Mouse (Mus musculus): Measurements from ENCODE around the gene Msrb3.
A peak's percentile ranks its signal among the peaks of the same experiment; 100 is the strongest.

Msrb3 gene

DNA sequence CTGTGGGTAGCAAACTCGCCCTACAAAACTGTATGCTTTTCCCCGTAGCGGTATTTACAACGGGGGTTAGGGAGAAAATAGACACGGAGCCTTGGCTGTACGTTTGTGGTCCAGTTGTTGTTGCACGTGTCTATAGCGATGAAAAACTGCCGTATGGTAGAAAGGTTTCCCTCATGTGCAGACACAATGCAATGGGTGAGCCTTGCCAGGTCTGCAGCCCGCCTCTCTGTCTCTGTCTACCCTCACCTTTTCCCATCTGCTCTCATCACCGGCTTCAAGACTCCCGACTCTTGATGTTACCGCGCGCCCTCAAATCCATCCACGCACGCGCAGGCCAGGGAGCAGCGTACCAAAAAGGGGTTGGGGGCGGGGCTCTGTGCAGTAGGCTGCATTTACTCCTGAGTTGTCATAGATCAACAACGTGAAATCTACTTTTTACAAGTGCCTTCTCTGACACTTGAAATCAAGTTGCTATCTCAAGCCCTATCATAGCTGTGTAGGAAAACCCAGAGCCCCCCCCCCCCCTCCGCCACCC is 29.6 kb downstream of the Msrb3 start:
- DNase-seq (ENCODE audit: inconsistent age in 2 of 2, low spot score in 1 of 2) = no peak

DNA sequence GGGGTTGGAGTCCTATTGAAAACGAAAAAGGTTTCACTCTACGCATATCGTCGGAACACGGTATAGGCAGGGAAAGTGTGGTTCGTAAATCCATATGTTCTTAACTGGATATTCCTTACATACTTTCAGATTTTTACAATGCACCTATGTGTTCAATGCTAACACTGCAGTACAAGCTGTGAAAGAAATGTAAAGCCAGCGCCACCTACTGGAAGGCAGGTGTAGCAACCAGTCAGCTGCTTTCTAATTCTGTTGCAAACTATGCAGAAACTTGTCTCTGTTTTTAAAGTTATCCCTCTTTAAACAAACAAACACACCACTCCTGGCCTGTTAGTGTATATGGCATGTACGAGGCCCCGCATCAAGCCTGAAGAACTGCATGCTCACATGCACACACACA is 34.5 kb downstream of the Msrb3 start:
- peak in 1 of 2 experiments; percentile 86 for DNase-seq (ENCODE audit: inconsistent age in 2 of 2, low spot score in 1 of 2)

DNA sequence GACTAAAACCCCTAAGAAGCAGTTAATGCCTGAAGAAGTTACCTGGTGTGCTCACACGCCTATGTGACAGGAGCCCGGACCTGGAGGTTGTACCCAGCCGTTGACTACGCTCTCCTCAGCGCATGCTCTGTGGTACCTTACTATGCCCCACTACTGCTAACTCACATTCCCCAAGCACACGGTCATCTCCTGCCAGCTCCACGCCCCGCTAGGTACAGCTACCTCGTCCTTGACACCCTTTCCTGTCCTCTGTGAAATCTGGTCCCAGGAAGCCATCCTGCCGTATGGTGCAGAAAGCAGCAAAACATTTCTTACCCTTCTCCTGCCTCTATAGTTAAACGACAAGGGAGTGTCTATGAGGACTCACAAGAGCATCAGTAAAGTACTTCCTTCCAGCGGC is 37.2 kb downstream of the Msrb3 start:
- no peak for DNase-seq (ENCODE audit: inconsistent age in 2 of 2, low spot score in 1 of 2)

DNA sequence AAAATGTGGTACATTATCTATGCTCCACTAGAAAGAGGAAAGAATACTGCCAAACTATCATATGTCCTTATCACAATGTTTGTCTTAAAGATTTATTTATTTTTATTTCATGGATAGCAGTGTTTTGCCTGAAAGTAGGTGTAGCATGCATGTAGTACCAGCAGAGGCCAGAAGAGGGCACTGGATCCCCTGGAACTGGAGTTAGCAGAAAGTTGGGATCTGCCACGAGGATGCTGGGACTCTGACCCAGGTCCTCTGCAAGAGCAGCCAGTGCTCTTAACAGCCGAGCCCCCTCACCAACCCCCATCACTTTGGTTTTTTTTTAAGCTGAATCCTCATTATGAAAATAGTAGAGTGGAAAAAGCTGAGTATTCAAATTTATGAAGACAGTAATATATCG is 37.7 kb downstream of the Msrb3 start:
- peak in 1 of 2 experiments; percentile 59 for DNase-seq (ENCODE audit: inconsistent age in 2 of 2, low spot score in 1 of 2)

DNA sequence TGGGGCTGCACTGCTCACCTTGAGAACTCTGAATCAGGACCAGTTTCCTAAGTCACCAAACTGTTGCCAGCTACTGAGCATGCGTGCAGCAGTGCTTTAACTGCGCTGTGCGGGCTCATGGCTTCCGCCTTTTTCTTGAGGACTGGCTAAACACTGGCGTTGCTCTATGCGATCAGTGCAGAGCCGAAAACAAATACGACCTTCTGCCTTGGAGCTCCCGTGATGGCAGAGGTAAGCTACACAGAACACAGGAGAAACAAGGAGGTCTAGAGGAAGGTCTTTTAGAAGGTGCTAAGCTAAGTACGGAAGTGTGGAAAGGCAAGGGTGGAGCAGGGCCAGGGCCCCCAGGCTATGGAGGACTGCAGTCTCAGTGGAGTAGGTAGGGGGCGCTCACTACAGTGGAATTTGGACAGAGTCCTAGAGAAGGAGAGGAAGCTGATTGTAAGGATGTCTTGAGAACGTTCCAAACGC is 41.3 kb downstream of the Msrb3 start:
- DNase-seq (ENCODE audit: inconsistent age in 2 of 2, low spot score in 1 of 2) = peak in 1 of 2 experiments; percentile 80

DNA sequence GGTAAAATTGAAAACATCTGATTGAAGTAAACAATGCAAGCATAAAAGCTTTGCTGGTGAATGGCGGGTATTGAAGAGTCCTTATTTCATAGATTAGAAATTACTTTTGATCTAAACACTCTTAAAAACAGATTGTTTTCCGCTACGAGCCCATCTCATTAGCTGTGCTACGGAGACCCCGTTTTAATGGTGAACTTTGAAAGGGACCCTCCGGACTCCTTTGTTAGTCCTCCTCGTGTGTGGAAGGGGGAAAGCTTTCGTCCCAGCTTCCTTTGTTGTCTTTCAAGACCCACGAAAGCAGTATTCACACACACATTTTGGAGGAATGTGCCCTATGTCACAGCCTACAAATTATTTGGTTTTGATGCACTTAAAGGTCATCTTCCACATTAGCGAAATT is 44.6 kb downstream of the Msrb3 start:
- DNase-seq (ENCODE audit: inconsistent age in 2 of 2, low spot score in 1 of 2) = no peak

DNA sequence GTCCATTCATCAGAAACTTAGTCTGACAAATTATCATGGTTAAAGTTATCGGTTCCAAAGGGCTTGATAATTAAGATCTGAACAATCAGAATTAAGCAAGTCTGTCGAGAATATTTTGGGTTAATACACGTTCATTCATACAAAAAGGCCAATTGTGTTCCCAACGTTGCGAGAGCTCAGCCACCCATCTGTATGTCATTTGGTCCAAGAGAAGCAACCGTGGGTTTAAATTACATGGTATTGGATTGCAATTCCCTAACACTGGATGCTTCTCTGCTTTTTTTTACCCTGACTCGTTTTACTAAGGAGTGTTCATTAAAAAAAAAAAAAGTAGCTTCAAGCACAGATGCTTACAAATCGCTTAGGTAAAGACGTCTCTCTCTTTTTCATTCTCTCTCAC is 45.1 kb downstream of the Msrb3 start:
- no peak for DNase-seq (ENCODE audit: inconsistent age in 2 of 2, low spot score in 1 of 2)

DNA sequence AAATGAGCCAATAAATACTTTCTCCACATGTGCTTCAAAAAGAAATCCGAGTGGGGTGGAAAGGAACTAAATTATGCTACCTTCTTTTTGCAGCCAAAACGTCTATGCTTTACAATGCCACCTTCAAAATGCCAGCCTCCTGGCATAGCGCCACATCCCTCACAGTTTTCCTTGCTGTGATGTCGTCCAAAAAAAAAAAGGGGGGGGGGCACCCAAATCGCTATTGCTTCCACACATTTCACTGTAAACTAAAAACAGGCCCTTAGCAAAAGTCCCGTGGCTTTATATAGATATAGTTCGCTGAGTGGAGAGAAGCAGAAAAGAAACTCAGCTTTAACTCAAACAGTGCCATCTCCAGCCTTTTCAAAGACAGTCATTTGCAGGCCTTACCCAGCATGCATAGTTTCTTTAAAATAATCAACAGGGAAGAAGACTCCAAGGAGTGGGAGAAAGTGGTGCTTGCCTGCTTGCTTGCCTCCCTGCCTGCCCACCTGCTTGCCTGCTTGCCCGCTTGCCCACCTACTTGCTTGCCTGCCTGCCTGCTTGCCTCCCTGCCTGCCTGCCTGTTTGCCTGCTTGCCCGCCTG is 47.6 kb downstream of the Msrb3 start:
- peak in 1 of 2 experiments; percentile 73 for DNase-seq (ENCODE audit: inconsistent age in 2 of 2, low spot score in 1 of 2)

DNA sequence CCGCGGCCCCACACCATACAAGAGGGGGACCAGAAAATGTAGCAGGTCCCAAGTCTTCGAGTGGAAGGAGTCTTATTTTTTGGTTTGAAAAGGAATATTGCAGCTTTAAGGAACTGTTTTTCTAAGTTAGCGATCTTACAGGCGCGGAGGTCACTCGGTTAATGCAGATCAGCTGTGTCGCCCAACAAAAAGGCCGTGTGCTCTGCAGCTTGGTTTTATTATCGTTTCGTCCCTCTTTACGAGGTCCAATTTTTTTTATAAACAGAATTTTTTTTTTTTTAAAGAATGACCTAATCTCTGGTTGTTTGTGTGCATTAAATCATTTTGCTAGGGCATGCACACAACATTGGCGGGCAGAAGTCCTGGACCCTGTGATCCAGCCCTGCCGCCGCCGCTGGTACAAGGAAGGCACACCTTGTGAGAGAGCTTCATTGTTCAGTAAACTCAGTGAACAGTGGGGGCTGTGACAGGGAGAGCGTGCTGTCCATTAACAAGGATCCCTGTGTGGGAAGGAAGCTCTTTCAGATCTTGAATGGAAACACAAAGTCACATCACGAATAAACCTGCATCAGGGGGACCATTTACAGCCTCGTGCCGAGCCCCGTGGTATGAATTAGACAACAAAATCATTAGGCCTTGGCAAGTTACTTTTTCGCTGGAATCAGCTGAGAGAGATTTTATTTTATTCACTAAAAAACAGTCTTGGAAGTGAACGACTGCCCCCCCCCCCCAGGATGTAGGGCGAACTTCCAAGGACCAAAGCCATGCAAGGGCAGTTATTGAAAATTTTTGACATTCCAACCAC is 48.3 kb downstream of the Msrb3 start:
- peak in 1 of 2 experiments; percentile 75 for DNase-seq (ENCODE audit: inconsistent age in 2 of 2, low spot score in 1 of 2)

DNA sequence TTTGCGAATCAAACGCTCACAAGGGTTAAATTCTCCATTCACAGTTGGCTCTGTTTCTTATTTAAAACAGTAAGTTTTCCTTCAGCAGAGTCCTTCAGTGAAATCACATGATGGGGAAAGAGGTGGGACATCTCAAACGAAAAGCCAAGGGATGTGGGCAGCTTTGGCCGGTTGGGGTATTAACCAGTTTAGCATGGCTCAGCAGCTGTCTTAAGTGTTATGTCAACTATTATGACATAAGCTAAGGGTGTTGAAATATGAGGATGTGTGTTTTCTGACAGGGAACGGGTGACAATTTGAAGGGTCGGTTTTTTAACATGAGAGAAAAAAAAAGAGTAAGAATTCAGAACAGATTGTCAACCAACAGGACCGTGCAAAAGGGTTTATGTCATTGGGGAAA is 50.2 kb downstream of the Msrb3 start:
- no peak for DNase-seq (ENCODE audit: inconsistent age in 2 of 2, low spot score in 1 of 2)

DNA sequence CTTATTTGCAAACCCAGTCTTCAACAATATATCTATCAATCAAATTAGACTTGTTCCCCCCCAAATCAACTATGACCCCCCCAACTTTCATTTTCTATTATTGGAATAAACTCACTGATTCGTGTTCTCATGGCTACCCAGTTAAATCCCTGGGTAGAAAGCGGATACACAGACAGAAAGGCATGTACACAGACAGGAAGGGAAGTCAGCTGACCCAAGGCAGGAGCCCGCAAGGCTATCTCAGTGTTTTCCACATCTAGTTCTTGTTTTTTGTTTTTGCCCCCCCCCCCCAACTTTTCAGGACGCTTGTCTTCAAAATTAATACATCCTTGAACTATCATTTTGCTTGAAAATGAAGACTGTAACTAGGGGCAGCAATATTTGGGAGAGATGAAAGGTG is 51.1 kb downstream of the Msrb3 start:
- no peak for DNase-seq (ENCODE audit: inconsistent age in 2 of 2, low spot score in 1 of 2)

DNA sequence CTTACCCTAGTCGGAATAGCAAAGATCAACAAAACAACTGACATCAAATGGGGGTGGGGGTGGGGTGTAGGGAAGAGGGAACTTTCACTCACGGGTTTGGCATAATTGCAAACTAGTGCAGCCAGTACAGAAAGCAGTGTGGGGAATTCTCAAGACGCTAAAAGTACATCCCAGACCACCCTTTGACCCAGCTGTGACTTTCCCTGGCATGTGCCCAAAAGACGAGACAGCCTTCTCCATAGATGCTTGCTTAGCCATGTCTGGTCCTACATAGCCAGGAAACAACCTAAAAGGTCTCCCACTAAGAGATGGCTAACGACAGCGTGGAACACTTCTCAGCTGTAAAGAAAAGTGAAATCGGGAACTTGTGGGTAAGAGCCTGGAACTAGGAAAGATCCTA is 58.9 kb downstream of the Msrb3 start:
- no peak for DNase-seq (ENCODE audit: inconsistent age in 2 of 2, low spot score in 1 of 2)

DNA sequence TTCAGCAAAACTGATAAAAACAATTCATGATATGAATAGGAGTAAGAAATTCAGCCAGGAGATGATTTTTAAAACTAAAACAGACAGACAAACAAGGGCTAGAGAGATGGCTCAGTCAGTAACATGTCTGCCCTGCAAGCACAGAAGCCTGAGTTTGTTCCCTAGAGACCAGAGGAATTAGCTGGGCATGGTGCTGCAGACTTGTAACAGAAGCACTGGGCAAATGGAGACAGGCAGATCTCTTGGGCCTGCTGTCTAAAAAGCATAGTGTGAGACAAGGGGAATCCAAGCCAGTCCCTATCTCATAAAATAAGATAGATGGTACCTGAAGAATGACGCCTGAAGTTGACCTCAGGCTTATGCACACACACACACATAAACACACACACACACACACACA is 64.4 kb downstream of the Msrb3 start:
- DNase-seq (ENCODE audit: inconsistent age in 2 of 2, low spot score in 1 of 2) = no peak

DNA sequence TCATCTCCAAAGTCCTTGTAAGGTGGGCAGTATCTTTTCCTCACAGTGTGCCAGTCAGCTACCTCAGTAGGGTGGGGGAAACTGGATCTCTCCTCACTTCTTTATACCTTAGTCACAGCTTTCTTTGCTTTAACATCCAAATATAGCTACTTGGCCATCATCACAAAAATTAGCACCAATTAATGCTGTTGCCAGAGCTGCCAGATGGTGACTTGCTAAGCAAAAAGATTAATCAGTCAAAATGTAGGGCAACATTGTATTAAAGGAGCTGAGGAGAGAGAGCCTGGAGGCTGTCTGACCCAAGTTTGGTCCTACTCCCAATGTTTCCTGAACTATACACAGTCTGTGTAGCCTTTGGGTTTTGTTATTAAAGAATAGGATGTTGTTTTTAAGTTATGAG is 65.1 kb downstream of the Msrb3 start:
- no peak for DNase-seq (ENCODE audit: inconsistent age in 2 of 2, low spot score in 1 of 2)

DNA sequence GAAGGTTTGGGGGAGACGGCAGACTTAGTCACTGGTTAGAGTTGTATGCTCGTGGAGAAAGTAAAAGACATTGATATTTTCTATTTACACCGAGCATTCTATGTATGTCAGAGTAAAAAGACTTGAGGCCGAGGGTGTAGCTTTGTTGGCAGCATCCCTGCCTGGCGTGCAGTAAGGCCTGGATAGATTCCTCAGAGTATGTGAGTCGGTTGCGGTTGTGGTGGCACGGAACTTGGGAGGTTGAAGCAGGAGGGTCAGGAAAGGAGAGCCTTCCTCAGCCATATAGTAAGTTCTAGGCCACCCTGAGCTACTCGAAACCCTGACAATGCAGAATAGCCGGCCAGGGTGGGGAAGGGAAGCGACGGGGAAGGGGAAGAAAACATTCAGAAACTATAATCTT is 71.1 kb downstream of the Msrb3 start:
- DNase-seq (ENCODE audit: inconsistent age in 2 of 2, low spot score in 1 of 2) = no peak

DNA sequence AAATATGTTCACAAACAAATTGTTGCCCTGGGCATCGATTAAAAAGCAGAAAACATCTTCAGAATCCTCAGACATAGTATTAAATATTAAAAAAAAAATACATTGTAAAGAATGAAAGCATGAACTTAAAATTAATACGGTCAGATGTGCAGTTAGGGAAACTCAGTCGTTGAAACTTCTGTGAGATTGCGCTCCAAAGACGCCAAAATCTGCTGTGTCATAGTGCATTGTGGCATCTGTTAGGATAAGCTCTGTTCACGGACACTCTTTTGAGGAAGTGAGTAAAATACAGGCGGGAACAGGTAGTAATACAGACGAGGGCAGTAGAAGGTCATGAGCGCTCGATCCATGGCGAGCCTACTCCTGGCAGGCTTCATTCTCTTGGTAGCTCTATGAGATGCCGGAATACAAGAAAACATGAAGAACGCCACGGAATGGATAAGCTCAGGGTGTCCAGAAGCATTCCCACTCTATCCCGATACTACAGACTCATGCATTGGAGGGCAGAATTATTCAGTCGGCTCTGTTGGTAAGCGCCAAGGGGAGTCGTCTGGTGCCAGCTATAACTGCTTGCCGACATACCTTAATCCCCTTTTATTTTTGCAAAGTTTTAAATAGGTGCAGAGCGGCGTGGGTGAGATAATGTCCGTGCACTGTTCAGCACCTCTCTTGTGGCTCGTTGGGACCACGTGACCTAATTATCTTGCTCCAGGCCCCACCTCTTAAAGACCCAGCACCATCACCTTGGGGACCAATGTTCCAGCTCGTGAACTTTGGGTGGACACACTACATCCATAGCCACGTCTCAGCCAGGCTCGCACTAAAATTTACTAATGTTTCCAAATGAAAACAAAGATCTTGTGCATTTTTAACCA is 71.9 kb downstream of the Msrb3 start:
- no peak for DNase-seq (ENCODE audit: inconsistent age in 2 of 2, low spot score in 1 of 2)

DNA sequence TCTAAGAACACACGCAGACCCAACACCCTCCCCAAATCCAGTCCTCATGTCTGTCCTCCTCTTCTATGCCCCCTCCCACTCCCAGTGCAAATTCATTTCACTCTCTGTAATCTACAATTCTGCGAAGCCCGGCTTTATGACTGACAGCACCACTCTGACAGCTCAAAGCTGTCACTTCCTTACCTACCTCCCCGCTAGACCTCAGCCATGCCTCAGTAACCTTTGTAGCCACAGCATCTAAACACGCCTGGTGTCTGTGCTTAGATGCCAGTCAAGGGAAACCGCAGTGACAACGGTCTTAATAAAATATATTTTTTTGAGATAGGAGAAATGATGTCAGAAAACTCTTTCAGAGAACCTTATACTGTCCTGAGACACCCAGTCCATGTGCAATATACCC is 72.5 kb downstream of the Msrb3 start:
- no peak for DNase-seq (ENCODE audit: inconsistent age in 2 of 2, low spot score in 1 of 2)

DNA sequence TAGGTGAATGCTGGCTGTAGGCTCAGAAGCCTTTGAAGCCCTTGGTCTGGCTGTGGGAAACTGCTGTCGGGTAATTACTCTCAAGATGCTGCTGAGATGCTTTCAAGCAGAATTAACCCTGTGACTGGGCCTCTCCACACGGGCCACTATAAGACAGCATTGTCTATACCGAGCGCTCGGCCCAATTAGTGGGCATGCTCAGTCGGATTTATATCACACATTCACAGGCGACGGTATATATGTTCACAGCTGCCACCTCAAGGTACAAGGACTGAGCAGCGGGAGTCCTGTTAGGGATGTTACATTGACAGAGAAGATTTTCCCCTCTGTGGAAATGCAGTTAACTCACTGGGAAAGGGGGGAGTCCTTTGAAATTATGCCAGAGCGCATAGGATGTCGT is 73.3 kb downstream of the Msrb3 start:
- DNase-seq (ENCODE audit: inconsistent age in 2 of 2, low spot score in 1 of 2) = no peak

DNA sequence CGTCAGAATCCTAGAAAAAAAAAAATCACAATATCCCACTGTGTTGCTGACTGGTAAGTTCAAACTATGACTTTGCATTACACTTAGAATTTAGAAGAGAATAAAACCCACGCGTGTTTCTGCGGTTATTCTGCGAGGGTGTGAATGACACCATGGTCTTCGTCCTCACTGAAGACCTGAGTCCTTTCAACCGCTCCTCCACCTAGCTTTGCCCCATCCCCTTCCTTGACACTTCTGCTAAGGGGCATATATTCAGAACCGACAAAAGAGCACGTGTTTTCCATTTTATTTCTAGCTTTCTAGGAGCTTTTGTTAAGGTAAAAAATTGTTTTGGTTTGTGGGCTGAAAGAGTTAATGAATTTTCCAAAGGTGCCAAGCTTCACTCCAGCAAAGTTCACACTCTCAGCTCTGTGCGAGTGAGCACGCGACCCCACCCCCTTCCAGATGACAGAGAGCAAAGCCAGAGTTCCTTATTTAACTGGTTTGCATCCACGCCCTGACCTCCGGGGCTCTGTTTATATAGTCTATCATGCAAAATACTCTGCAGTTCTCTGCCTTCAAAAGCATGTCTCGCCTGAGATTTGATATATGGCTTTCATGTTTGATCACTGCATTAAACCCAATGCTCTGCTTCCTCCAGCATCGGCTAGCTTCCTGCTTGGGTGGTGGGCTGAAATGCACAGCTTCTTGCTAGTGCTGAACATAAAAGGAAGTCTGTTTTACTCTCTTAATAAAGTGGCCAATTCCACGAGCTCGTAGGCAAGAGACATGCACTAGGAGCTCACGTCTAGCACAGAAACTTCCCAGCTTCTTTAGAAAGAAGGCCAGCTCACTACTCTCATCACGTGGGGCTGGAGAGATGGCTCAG is 77.2 kb downstream of the Msrb3 start:
- no peak for DNase-seq (ENCODE audit: inconsistent age in 2 of 2, low spot score in 1 of 2)

DNA sequence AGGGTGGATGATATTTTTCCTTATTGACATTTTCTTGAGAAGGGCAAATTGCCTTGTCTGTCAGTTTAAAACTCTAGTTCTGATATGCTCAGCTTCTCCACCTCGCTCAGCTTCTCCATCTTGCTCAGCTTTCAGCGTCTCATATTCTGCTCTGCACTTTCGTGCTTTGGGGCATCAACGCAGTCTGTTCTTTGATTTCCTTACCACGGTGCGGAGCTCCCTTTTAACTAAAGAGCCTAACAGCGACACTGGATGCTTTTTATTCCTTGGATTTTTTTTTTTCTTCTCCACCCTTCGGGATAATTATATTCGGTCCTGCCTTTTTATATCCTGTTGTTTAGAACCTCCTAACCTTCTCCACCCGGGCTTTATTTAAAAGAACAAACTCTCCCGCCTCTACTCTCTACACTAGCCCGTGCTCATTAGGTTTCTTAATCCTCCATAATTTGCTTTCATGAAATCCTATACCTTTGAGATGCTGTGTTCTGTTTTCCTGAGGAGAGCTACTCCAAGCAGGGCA is 78.1 kb downstream of the Msrb3 start:
- DNase-seq (ENCODE audit: inconsistent age in 2 of 2, low spot score in 1 of 2) = no peak

Data from adrenal gland, adult (tissue).